Comparison of ENCODE assay signal across 8 mouse cellular contexts in the genomic region with DNA sequence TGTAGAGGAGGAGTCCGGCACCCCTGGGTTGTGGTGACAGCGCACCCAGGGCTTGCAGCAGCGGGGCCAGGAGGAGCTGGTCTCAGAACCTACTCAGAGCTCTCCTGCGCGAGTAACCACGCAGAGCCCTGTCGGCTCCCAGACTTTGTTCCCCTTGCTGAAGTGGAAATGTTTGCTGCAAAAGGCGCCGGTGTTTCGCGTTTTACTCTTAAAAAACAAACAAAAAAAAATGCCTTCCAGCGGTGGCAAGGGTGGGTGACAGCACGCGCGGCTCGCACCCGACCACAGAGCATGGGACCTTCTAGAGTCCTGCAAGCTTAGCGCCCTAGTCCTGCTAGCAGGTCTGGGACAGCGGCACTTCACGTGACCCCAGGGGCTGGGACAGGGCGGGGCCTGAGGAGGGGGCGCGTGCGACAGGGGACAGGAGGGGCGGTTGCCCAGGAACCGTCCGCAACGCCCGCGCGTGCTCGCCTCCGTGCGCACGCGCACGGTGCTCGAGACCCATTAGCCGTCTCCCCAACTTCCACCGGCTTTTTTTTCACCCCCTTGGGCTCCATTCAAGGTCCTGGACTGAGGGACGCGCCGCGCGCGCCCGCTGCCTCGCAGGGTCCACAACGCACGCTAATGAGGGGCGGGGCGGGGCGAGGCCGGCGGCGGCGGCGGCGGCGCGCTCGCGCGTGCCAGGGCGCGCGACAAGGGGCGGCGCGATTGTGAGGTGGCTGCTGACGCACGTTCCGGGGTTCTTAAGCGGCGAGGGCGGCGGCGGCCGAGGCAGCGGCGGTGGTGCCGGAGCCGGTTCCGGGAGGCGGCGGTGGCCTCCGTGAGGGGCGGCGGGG. TPM values are rescaled to one million over a fixed set of nuclear protein-coding genes. Genes with fewer than 3 reads are reported as not detected.
A peak's percentile ranks its signal among the peaks of the same experiment; 100 is the strongest.
DNase-seq lines count a peak whose midpoint lies in the region; ATAC-seq and TF ChIP-seq lines count a peak whose summit lies in the region.

A gene (plus strand): TSS at position 691 of the 836 bp plus-strand sequence.

- H3K4me1 ChIP-seq in ES-E14 (ENCODE audit: control insufficient read depth in 2 of 2, insufficient read depth in 2 of 2, low read length in 2 of 2, poor library complexity in 1 of 2) = peaks cover 0 to 7% of the 10 kb centered on the region in 2 experiments; a peak in 1 of 4 replicates
- peaks cover 8% of the 10 kb centered on the region; the same call in 1 of the 2 replicates for H3K4me1 ChIP-seq in lung, embryonic 16.5 days (replicated peaks; ENCODE audit: control insufficient read depth, insufficient read depth, low read length)

- peak; percentile 86 for DNase-seq in ES-E14 (ENCODE audit: low read depth, low spot score)
- DNase-seq in cerebellum, adult 11-12 months = peak; percentile 97
- DNase-seq in forelimb bud, embryonic 11.5 days (ENCODE audit: low read depth, low spot score) = peak; percentile 95
- DNase-seq in layer of hippocampus, adult 9-10 months (ENCODE audit: low spot score) = peak; percentile 87
- peak; percentile 78 for DNase-seq in ovary, postnatal 10 days (ENCODE audit: low spot score)
- peak; percentile 83 to 85 for DNase-seq in thymus, postnatal 10 days (ENCODE audit: low spot score in 2 of 2)

- in situ Hi-C loops in ES-E14 (cut with MboI; ENCODE audit: low sequenced_read_pairs in 2 of 2, unreplicated experiment in 2 of 2) = no loop called here

- peak within 1 kb of the TSS; percentile 68 to 85 for H3K4me3 ChIP-seq in ES-E14 (ENCODE audit: insufficient read depth in 1 of 2, low read depth in 1 of 2, low read length in 2 of 2, poor library complexity in 1 of 2, severe bottlenecking in 1 of 2)
- H3K4me3 ChIP-seq in lung, embryonic 16.5 days (ENCODE audit: low read length) = peak within 1 kb of the TSS; percentile 95

- no peaks in the 10 kb centered on the region for H3K9me3 ChIP-seq in ES-E14 (ENCODE audit: control insufficient read depth, insufficient read depth, low read depth, low read length)
- H3K9me3 ChIP-seq in lung, embryonic 16.5 days (ENCODE audit: control insufficient read depth, low read length) = no peaks in the 10 kb centered on the region

- peak within 1 kb of the TSS; percentile 48 for H3K27ac ChIP-seq in ES-E14 (ENCODE audit: insufficient read depth, low read depth, low read length, poor library complexity, severe bottlenecking)
- peak within 1 kb of the TSS; percentile 97 for H3K27ac ChIP-seq in lung, embryonic 16.5 days (ENCODE audit: low read length)

- peak within 1 kb of the TSS; percentile 95 for H3K4me2 ChIP-seq in lung, embryonic 16.5 days (ENCODE audit: low read depth, low read length)

- ATAC-seq in hematopoietic stem cell, adult 5-6 weeks (replicated peaks in 1 of 2; ENCODE audit: insufficient read depth in 1 of 2, low FRiP score in 2 of 2, low TSS enrichment in 1 of 2, low read depth in 1 of 2, poor library complexity in 2 of 2, severe bottlenecking in 2 of 2) = peak; percentile 61 to 66
- ATAC-seq in lung, embryonic 16.5 days (ENCODE audit: low read depth) = peak; percentile 93

- no peaks in the 10 kb centered on the region for H3K36me3 ChIP-seq in ES-E14 (ENCODE audit: control insufficient read depth, insufficient read depth, low read length, poor library complexity, severe bottlenecking)
- no peaks in the 10 kb centered on the region for H3K36me3 ChIP-seq in lung, embryonic 16.5 days (ENCODE audit: control insufficient read depth, insufficient read depth, low read length)

- under 1% methylated on average over 79 of the region's 89 CpGs for WGBS in lung, embryonic 16.5 days

- peak within 1 kb of the TSS; percentile 83 for H3K9ac ChIP-seq in ES-E14 (ENCODE audit: insufficient read depth, low read depth, low read length, poor library complexity, severe bottlenecking)
- peak within 1 kb of the TSS; percentile 93 for H3K9ac ChIP-seq in lung, embryonic 16.5 days (ENCODE audit: low read length)

- H3K27me3 ChIP-seq in lung, embryonic 16.5 days (ENCODE audit: control insufficient read depth, insufficient read depth, low read depth, low read length) = no peaks in the 10 kb centered on the region

TF ChIP-seq in ES-E14, 5 proteins besides CTCF, POLR2A, EP300 and RAD21:
- peak; percentile 63; the same call in 1 of the 2 replicates for TF ChIP-seq ZNF384 (IDR thresholded peaks at IDR 0.05; ENCODE audit: low read depth, low read length)
- TF ChIP-seq ZC3H11A (IDR thresholded peaks at IDR 0.05; ENCODE audit: borderline replicate concordance, low read depth, low read length) = no peak
- TF ChIP-seq MAFK (IDR thresholded peaks at IDR 0.05; ENCODE audit: insufficient read depth, low read depth, low read length) = no peak
- no peak for TF ChIP-seq HCFC1 (IDR thresholded peaks at IDR 0.05; ENCODE audit: borderline replicate concordance, insufficient read depth, low read length)

RNA-seq across cellular contexts. Expression of the gene that starts here (rescaled TPM):
- total RNA-seq in ES-E14 (2012; rRNA removed) = 2.0 and 4.1 TPM in 2 replicates
- total RNA-seq in hematopoietic stem cell, adult 5-6 weeks (2017) = 2.9 and 4.6 TPM in 2 replicates
- polyA plus RNA-seq in lung, embryonic 16.5 days (2015; fragmentation: Nextera tagmentation; extraction: Ambion mirVana) = 1.1 and 1.2 TPM in 2 replicates

Comparison
In these comparisons a context has a peak if more than half of its experiments do, and no peak if none do; other contexts are left out.
1. Peak in every context shown above with its lines: DNase-seq, ATAC-seq, H3K4me3 ChIP-seq and H3K27ac ChIP-seq.